Mouse (Mus musculus) bone marrow macrophage, adult 2 months (primary cell): ENCODE measurements around the gene Myo18b.

Experiments
- CTCF ChIP-seq: IDR thresholded peaks from 2 replicates; pipeline ENCODE4 v1.5.1; 2012; ENCODE audit warnings: low read depth, mild to moderate bottlenecking, low read length, moderate library complexity
- POLR2A ChIP-seq: IDR thresholded peaks from 2 replicates; pipeline ENCODE4 v1.6.1; 2012; ENCODE audit warnings: mild to moderate bottlenecking, low read depth, low read length, borderline replicate concordance

DNA sequence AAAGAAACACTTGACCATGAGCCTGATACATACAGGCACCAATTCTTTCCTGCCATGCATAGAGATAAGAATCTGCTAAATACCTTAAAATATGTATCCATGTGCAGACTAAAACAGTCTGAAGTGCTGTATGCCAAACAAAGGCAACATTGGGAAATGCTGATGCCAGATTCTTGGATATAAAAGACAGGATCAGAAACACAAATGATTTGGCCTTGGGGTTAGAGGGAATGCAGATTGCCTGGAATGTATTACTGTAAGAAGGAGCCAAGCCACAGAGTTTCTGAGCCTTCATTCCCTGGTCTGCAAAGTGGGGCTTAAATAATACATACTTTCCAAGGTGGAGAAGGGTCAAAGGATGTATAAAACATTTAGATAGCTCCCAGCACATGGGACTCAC, 61.3 kb downstream of the Myo18b start:
- TF ChIP-seq POLR2A = no peak
- TF ChIP-seq CTCF = no peak
